Mouse (Mus musculus) brain, adult 2 months (tissue): ENCODE measurements around the gene Bahd1.

Source experiments
- DNase-seq: peaks from one replicate; pipeline ENCODE4 v3.0.0; 2011; ENCODE audit warnings: low read depth, low spot score

The Bahd1 gene

GRCm38 (mm10) chr2:118899981-118900825 lies at the start of gene Bahd1:
Gene Bahd1 (plus strand): TSS chr2:118900377.
- peak; percentile 52 for DNase-seq

- DNase-seq: no peak
Observed at GRCm38 (mm10) chr2:118851756-118852155, 48.4 kb upstream of the Bahd1 start.

GRCm38 (mm10) chr2:118861454-118862339 lies 38.5 kb upstream of the Bahd1 start, which contains the start of gene Ivd:
Gene Ivd (plus strand): TSS chr2:118861954.
- DNase-seq: peak; percentile 99

- DNase-seq: no peak
Observed at GRCm38 (mm10) chr2:118862340-118862675, 37.9 kb upstream of the Bahd1 start.

- DNase-seq: no peak
Observed at GRCm38 (mm10) chr2:118870601-118871000, 29.6 kb upstream of the Bahd1 start.

GRCm38 (mm10) chr2:118871032-118871431 lies 29.1 kb upstream of the Bahd1 start:
- DNase-seq: peak; percentile 18

- DNase-seq: no peak
Observed at GRCm38 (mm10) chr2:118873018-118873417, 27.2 kb upstream of the Bahd1 start.

GRCm38 (mm10) chr2:118873890-118874430 lies 26.2 kb upstream of the Bahd1 start:
- peak; percentile 53 for DNase-seq

- no peak for DNase-seq
Observed at GRCm38 (mm10) chr2:118875316-118875715, 24.9 kb upstream of the Bahd1 start.

GRCm38 (mm10) chr2:118876453-118876852 lies 23.7 kb upstream of the Bahd1 start:
- DNase-seq: no peak

GRCm38 (mm10) chr2:118881019-118881418 lies 19.2 kb upstream of the Bahd1 start:
- no peak for DNase-seq

- no peak for DNase-seq
Observed at GRCm38 (mm10) chr2:118881956-118882355, 18.2 kb upstream of the Bahd1 start.

GRCm38 (mm10) chr2:118882840-118883679 lies 17.1 kb upstream of the Bahd1 start:
- peak; percentile 81 for DNase-seq

- no peak for DNase-seq
Observed at GRCm38 (mm10) chr2:118887440-118887839, 12.7 kb upstream of the Bahd1 start.

GRCm38 (mm10) chr2:118887845-118888548 lies 12.2 kb upstream of the Bahd1 start:
- no peak for DNase-seq

- DNase-seq: no peak
Observed at GRCm38 (mm10) chr2:118891173-118891572, 9.0 kb upstream of the Bahd1 start.

- DNase-seq: peak; percentile 54
Observed at GRCm38 (mm10) chr2:118895990-118896913, 3.9 kb upstream of the Bahd1 start.

GRCm38 (mm10) chr2:118896914-118897291 lies 3.3 kb upstream of the Bahd1 start:
- DNase-seq: no peak

GRCm38 (mm10) chr2:118897392-118897791 lies 2.8 kb upstream of the Bahd1 start:
- no peak for DNase-seq

- DNase-seq: no peak
Observed at GRCm38 (mm10) chr2:118897808-118898207, 2.4 kb upstream of the Bahd1 start.
